Mouse (Mus musculus) adrenal gland, postnatal 4 days (tissue): ENCODE data around the gene Inmt. TPM values are rescaled to one million over a fixed set of nuclear protein-coding genes. Genes with fewer than 3 reads are reported as not detected.
"Not testable (repeated sequence)": the region's sequence is repeated elsewhere in the genome, so short reads cannot be mapped to it uniquely, and the experiment has no call there.

Source experiments
- DNase-seq, 2 experiments: peaks; one replicate each; pipeline ENCODE4 v3.0.0; 2021 to 2022; ENCODE audit warnings: low spot score in 2 of 2, mixed read lengths in 2 of 2
- long read RNA-seq, 2 experiments: library from polyadenylated mRNA; stranded (forward); transcript quantifications; one replicate each; pipeline ENCODE4 v2.0.0; 2021
- total RNA-seq, 2 experiments: library from RNA; stranded (reverse); gene quantifications; 2 replicates each; pipeline ENCODE4 v1.2.3; 2021

The Inmt gene
- 1 to 10 TPM in 1 of 2 experiments, under 1 TPM in 1; 0.28 to 2.5 TPM for total RNA-seq
- long read RNA-seq, experiment 1, partial matches to known transcripts = 0 of 2 reads
- long read RNA-seq, experiment 1, other reads (novel, unspliced or antisense) = 0 of 2 reads
- long read RNA-seq, experiment 2, partial matches to known transcripts = 1 of 1 reads
- long read RNA-seq, experiment 2, other reads (novel, unspliced or antisense) = 0 of 1 reads

DNA sequence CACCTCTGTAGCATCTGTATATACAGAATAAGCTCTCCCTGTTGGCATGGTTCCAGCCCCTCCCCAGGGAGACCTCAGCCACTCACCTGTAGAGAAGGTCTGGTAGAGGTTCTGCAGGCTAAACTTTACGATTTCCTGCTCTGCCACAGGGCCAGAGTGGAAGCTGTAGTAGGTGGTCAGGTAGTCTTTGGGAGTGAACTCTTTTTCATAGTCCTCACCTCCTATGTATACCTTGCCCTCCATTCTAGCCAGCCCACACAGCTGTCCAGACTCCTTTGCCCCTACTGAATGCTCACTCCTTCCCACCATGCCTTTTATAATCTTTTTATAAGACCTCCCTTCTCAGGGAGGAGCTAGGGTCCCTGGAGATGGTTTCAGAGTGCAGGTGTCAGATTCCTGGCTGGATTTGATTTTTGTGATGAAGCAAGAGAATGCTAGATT lies at the start of gene Inmt:
Gene Inmt (minus strand): TSS at position 303 of the 441 bp plus-strand sequence.
- DNase-seq = no peak

DNA sequence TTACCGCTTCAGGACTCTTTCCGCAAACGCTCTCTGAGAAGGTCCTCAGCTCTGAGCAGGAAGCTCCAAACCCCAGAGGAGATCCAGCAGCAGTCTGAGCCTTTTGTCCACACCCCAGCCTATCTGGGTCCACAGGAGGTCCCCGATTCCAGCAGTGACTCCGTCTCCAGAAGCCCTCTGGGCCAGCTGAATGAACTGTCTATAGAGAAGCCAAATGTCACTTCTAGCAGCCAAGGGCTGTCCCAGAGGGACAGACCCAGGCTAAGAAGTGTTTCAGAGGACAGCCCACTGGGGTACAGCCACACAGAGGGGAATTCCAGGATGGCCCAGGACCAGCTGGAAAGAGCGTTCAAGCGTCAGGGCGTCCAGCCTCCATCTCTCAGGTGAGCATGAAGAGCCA lies 49.1 kb upstream of the Inmt start:
- no peak for DNase-seq

DNA sequence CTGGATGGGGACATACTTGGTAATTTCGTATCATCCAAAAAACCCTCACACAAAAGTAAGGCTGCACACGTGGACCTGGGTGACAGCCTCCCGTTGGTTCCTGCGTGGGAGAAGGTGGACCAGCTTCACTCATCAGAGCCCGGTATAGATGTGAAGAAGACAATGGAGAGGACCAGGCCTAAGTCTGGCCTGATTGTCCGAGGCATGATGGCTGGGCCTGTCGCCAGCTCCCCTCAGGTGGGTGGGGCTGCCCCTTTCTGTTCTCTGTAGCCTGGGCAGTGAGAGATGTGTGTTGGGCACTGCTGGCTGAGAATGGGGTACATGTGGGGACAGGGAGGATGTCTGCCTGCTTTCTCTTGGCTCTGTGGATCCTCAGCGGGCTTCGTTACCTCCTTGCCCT lies 43.4 kb upstream of the Inmt start:
- DNase-seq = no peak

DNA sequence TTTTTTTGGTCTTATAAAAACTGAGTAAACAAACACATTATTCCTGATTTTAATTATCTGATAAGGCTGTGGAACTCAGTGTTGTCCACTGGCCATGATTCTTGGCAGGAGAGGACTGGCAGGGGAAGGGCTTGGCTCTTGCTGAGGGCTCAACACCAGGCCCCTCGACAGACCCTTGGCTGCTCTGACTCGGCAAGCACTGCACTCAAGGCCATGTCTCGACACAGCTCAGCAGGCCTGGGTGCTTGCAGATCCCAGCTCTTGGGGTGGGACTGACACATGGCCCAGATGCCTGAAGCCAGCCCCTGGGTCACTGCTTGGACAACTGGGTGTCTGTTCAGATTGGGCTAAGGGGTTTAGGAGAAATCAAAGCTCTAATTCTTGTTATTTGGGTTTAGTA lies 39.7 kb upstream of the Inmt start:
- DNase-seq = no peak

DNA sequence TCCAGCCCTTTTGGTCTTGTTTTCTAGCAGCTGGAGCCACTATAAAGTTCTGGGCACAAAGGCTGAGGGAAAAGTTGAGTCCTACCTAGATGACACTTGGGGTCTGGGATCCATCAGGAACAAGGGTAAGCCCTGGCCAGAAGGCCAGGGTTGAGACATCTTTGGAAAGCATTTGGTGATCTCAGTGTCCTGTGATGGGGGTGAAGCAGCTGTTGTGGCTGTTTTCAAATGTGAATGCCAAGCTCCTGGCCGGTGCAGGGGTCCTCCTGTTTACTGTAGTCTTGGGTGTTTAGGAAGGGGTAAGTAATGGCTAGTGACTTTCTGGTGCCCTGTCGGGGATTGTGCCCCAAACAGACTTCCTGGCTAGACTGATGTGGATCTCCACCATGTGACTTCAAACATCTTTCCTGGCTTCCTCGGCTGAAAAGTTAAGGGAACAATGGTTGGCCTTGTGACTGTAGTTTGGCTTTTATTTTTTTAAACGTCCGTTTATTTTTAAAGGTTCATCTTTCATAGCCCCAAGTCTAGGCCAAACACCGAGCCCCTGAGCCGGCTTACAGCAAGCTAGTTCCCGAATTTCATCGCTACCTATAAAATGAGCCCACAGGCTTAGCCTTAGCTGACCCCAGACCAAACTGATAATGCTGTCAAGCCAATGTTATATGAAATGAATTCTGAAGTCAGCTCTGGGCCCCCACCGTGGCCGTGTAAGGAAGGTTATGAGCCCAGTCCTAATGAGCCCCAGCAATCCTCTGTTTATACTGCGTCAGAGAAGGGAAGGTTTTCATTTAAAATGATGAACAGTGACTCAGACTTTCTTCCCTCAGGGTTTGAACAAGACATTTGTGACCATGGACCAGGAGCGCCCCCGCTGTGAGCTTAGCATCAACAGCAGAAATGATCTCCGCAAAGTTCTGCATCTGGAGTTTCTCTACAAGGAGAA lies 35.9 kb upstream of the Inmt start:
- DNase-seq = no peak

DNA sequence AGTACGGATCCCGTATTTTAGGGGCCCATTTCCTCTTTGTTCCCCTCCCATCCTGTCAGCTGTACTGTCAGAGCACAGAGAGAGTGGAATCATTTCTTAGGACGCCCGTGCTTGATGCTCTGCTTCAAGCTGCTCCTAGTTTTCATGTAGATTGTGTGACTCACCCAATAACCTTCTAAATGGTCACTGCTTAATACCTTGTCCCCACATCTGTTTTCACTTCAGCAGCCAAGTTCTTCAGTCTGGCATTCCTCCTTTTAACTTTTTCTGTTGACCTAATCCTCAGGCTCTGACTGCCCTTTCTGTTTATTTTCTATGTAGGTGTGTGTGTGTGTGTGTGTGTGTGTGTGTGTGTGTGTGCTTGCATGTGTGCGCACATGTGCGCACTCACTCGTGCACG lies 32.9 kb upstream of the Inmt start:
- no peak for DNase-seq

DNA sequence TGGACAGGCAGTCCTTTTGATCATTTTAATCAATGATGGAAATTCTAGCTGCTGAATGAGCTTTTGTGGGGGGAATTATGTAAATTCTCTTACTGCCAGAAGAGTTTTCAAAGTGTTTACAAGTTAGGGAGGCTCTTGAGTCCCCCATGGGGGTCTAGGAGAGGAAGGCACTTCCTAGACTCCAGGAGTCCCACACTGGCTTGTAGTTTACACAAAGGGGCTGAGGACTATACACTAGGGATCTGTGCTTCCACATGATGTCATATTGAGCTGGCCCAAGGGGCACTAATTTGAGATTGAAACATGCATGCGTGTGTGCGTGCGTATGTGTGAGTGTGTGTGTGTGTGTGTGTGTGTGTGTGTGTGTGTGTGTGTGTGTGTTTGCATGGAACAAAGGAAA lies 29.1 kb upstream of the Inmt start:
- no peak for DNase-seq

DNA sequence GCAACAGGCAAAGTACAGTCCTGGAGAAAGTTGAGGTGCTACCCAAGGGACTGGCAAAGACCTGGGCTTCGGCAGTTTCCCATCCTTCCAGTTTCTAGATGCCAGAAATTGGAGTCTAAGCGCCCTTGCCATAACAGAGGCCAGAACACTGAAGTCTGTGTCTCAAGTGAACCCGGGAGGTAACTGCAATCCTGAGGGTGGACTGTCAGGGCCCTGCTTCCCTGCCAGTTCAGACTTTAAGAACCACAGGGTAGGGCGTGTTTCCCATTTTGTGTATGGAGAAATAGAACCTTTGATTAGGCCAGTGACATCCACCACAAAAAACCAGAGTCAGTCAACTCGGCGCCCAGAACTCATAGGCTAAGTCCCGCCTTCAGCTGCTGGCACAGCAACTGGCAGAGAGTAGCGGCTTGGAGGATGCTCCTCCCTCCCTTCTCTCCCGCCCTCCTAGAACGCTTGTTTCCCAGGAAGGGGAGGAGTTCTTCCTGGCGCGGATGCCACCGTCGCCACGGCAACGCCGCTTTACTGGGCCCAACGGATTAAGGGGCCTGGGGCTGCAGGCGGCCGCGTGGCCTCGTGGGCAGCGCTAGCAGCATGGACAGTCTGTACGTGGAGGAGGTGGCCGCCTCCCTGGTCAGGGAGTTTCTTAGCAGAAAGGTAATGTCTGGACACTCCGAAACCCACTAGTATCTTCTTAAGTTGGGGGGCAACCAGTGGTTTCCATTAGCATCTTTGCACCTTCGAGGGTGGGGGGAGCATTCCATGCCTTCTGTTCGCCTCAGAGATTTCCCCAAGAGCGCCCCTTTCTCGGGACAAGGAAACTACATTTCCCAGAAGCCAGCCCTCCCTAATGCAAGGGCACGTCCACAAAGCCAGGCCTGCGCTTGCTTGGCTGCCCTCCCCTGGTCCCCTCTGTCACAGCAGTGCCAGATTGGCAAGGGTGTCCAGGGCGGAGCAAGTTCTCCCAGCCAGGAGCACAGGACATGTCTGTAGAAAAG lies 28.4 kb upstream of the Inmt start, which contains the start of gene Mindy4:
Gene Mindy4 (plus strand): TSS at position 471 of the 998 bp plus-strand sequence.
- peak; percentile 63 to 79 for DNase-seq

DNA sequence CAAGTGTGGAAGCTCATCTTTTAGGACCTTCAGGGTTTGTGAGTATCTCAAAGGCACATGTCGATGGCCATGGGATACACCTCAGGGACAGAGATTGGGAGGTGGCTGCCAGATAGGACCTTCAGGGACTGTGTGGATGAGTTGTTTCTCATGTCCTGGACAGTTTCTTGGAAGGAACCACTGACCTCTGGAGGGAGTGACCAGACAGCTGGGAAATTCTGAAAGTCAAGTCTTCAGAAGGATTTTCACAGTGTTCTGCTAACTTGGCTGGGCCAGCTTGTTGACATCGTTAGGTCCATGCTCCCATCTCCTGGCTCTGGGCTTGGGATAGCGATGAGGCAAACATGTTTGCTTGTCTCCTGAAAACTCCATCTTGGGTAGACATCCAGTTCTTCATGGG lies 24.2 kb upstream of the Inmt start:
- no peak for DNase-seq

DNA sequence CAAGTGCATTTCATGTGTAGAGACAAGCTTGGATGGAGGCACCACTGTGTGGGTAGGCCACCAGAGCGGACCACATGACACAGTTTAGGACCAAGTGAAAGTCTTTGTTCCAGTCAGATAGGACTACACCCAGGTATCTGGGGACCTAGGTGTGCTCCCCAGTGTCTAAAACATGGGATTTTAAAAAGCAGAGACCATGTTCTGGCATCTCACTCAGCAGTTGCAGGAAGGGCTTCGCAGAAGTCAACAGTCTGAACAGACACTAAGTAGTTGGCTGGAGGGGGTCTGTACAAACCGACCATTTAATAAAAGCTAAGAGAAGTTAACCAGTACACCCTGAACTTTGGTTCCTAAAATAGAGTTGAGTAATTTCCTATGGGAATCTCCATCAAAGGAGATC lies 18.3 kb upstream of the Inmt start:
- DNase-seq = no peak

DNA sequence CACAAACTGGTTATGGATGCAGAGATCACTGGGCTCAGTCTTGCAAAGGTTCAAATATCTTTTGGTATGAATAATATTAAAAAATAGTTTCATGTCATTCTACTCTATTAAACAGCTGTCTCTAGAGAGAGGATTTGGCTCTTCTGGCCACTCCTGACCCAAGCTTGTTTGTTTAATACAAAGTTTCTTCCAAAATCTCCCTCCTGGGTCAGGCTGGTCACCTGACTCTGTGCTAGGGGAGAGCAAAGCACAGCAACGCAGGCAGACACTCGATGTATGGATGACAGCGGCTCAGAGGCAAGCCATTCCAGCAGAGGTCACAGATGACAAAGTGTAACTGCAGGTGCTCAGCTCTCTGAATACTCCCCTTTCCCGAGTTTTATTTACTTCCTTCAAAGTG lies 16.7 kb upstream of the Inmt start:
- no peak for DNase-seq

DNA sequence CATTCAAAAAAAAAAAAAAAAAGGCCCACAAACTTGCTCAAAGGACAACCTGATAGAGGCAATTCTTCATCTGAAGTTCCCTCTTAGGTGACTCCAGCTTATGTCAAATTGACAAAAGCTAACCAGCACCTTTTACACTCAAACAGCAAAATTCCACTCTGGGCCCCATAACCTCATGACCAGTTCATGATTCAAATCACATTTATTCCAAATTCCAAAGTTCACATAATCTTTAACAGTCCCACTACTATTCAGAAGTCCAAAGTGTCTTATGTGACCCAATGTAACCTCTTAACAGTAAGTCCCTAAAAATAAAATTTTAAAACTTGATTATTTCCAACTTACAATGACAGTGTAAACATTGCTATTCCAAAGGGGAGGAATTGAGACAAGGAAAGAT lies 14.6 kb upstream of the Inmt start:
- DNase-seq = no peak

DNA sequence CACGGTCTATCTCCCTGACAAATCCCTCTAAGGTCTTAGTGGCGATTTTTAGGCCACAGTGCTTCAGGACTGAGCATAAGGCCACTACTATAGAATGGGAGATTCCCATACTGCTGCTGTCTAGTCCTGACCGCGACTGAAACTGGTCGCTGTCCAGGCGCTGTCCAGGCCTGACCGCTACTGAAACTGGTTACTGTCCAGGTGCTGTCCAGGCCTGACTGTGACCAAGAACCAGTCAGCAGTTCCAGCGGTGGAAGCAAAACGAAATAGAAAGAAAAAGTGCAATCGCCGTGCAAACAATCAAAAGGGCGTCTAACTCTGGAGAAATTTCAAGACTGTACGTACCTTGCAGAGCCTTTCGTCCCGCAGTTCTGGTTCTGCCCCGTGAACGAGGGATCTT lies 13.0 kb upstream of the Inmt start:
- DNase-seq = not testable (repeated sequence)

DNA sequence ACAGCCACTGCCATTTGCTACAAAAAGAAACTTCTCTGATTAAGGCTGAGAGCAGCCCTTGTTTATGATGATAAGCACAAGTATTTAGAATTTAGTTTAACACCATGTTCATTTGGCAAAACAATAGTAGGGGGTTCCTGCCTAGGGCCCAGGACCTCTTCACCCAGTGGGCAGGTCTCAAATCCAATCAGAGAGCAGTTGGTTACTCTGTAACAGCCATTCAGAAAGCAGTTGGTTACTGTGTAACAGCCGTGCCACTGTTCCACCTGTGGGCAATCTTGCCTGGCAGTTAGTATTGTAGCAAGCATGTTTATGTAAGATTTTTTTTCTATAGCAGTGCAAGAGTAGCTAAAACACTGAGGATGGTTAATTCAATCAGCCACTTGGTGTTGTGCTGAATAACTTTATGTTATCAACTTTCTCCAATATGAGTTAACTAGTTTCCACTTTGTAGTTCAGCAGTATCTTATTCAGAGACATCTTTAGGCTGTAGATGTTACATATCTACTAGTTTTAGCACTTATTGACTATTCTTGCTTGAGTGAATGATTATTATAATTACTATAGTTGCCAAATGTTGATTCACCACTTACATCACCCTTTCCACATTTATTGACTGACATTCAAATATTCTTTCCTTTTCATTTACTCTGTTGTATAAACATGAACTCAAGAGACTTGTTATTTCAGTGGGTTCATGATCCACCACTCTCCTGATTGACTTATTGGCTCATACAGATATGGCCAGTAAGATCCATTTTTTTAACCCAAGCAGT lies 8.0 kb upstream of the Inmt start:
- DNase-seq = no peak

DNA sequence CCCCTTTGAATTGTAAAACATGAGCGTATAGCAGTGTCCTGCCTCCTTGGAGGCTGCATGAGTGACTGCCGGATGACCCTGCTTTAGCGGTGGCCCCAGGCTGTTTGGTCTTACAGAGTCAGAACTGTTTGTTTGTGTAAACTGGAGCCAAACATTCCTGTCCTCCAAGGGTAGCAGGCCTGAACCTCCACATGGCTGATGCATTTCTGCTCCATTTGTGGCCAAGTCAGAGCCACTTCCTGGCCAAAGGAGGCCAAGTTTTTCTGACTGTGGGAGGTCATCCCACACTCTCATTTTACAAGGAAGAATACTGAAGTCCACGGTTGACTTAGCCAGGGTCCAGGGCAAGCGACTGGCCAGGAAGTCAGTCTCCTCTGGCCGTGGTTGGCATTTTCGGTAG lies 4.7 kb upstream of the Inmt start:
- no peak for DNase-seq

DNA sequence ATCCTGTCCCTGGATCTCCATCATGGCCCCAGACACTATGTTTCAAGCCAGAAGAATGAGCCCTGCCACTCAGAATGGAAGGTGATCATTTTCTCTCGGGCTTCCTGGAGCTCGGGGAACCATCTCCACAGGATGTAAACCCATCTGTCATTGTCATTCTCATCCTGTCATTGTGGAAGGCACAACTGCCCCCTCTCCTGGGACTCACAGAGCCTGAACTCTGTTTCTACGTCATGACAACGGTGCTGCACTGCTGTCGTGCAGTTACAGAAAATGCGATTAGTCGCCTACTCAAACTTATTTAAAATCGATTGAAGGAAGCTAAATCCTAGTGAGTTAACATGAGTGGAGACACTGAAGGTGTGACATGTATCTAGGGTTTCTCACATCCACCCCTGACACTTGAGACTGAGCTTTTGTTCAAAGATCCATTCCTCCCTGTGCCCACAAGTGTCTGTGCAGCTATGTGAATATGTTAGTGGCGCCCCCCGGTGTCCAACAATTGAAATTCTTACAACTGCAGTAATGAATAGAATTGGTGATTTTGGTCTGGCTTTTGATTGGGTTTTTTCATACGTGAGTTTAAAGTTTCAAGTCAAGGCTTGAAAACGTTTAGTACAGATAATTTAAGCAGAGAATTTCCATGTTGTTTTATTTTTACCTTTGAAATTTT lies 2.4 kb upstream of the Inmt start:
- DNase-seq = no peak

DNA sequence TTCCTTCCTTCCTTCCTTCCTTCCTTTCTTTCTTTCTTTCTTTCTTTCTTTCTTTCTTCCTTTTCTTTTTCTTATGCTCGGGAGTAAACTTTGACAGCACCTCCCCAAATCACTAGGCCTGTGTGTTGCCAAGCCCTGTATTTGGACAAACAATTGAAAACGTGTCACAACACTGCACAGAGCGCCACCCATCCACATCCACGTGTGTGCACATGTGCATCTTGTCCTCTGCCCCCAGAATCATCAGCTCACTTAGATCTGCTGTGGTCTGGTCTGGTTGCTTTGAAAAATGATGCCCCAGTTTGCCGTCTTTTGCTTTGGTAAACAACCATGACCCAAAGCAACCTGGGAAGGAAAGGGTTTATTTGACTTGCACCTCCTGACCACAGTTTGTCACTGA lies 1.0 kb upstream of the Inmt start:
- DNase-seq = no peak

DNA sequence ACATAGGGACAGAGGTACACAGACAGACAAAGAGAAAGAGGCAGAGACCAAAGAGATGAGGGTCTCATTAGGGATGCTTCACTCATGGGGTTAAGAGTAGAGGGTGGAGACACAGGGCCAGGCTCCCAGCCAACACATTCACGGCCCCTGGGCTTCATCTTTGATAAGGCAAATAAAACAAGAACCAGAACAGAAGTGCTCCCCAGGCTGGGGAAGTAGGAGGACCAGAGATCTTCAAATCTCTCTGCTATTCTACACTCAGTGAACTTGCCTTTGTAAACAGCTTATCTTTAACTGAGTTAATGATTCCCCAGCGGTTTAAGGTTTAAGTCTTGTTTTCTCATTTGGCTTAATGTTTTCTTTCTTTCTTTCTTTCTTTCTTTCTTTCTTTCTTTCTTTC lies 613 bp upstream of the Inmt start:
- DNase-seq = no peak

DNA sequence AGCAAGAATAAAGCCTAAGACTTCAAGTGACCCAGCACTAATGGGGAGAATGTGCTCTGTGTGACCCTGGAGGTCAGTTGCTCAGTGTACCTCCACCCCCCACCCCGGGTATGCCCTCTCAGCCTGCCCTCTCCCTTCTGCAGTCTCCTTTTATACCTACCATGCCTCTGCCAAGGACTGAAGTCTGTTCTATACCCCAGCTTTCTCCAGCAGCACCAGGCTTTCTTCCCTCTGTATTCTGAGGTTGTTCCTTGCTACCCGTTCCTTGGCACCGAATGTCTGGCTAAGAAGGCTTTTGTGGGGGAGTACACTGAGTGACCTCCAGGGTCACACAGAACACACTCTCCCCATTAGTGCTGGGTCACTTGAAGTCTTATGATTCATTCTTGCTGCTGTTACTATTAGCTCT lies 898 bp downstream of the Inmt start:
- DNase-seq = no peak

DNA sequence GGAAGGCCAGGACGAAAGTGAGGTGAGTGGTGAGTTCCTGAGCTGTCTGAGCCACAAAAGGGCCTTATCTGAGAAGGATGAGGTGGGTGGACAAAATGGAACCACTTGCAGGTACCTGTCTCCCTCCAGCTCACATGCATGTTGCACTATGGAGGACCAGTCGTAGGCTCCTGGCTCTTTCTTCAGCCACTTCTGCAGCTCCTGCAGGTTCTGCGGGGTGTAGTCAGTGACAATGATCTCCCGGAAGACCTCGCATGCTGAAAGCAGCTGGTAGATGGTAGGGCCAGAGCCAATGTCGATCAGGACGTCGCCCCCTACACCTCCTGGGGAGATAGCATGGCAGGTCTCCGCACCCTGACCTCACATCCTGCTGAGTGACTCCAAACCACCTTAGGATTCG lies 1.7 kb downstream of the Inmt start:
- no peak for DNase-seq
